Mouse (Mus musculus): Measurements from ENCODE around the gene Creld1. TPM values are rescaled to one million over a fixed set of nuclear protein-coding genes. Genes with fewer than 3 reads are reported as not detected.

The Creld1 gene
- polyA plus RNA-seq, 1 experiment from 2014 or later = 32.6 TPM

DNA sequence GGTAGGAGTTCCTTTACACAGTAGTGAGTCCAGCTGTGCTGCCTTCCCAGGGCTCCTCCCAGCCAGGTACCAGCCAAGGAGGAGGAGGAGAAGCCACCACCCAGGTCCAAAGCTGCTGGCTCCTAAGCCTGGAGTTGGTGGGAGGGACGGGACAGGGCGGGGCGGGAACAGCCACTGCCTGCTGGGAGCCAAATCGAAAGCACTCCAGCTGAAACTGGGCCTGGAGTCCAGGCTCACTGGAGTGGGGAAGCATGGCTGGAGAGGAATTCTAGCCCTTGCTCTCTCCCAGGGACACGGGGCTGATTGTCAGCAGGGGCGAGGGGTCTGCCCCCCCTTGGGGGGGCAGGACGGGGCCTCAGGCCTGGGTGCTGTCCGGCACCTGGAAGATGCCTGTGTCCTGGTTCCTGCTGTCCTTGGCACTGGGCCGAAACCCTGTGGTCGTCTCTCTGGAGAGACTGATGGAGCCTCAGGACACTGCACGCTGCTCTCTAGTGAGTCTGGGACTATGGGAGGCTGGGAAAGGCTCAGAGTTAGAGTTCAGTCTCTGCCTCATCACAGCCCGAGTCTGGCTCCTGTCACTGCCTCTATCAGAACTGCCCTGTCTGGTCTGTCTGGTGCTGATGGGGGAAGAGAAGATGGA is 11.7 kb upstream of the Creld1 start, which contains the start of gene Il17rc:
Gene Il17rc (plus strand): TSS at position 131 of the 640 bp plus-strand sequence.
- Histone ChIP-seq H3K4me1 (ENCODE audit: control insufficient read depth in 2 of 2, insufficient read depth in 2 of 2, low read length in 2 of 2) (peaks cover 16 to 20% of the 10 kb centered on the region in 2 experiments), H3K36me3 (ENCODE audit: control insufficient read depth, insufficient read depth, low read length) (no peaks in the 10 kb centered on the region), H3K27ac (replicated peaks in 1 of 2; ENCODE audit: control insufficient read depth in 1 of 2, insufficient read depth in 1 of 2, low read depth in 2 of 2, low read length in 2 of 2) (peak within 1 kb of the TSS in 1 of 2 experiments; percentile 35; a peak in 1 of 4 replicates), H3K27me3 (ENCODE audit: control insufficient read depth, insufficient read depth, low read length) (peaks cover 23% of the 10 kb centered on the region; the same call in 1 of the 2 replicates), H3K9ac (ENCODE audit: low read length) (peak within 1 kb of the TSS; percentile 70), H3K4me2 (ENCODE audit: low read length) (peak within 1 kb of the TSS; percentile 69), H3K4me3 (ENCODE audit: control insufficient read depth in 1 of 2, insufficient read depth in 1 of 2, low read depth in 1 of 2, low read length in 2 of 2) (peak within 1 kb of the TSS; percentile 22 to 40), H3K9me3 (ENCODE audit: control insufficient read depth, low read length) (no peaks in the 10 kb centered on the region)
- 11% methylated on average over 12 of the region's 12 CpGs for WGBS
- ATAC-seq (ENCODE audit: insufficient number of reproducible peaks, insufficient read depth, low FRiP score, low read depth) = no peak

DNA sequence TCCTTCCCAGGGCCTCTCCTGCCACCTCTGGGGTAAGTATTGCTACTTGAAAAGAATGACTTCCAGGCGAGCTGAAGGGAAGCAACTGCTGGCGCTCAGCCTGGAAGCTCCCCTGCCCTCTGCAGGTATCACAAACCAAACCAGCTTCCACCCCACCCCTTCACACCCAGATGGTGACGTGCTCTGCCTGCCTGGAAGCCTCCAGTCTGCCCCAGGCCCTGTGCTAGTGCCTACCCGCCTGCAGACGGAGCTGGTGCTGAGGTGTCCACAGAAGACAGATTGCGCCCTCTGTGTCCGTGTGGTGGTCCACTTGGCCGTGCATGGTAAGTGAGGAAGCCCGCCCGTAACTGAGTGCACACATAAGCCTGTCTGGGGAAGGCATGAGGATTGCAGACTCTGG is 11.0 kb upstream of the Creld1 start:
- Histone ChIP-seq H3K4me1 (ENCODE audit: control insufficient read depth in 2 of 2, insufficient read depth in 2 of 2, low read length in 2 of 2) (peaks cover 16 to 20% of the 10 kb centered on the region in 2 experiments), H3K4me3 (ENCODE audit: control insufficient read depth in 1 of 2, insufficient read depth in 1 of 2, low read depth in 1 of 2, low read length in 2 of 2) (no peak overlapping the region), H3K9me3 (ENCODE audit: control insufficient read depth, low read length) (no peaks in the 10 kb centered on the region), H3K4me2 (ENCODE audit: low read length) (peak overlapping the region; percentile 69), H3K36me3 (ENCODE audit: control insufficient read depth, insufficient read depth, low read length) (no peaks in the 10 kb centered on the region), H3K9ac (ENCODE audit: low read length) (no peak overlapping the region), H3K27ac (replicated peaks in 1 of 2; ENCODE audit: control insufficient read depth in 1 of 2, insufficient read depth in 1 of 2, low read depth in 2 of 2, low read length in 2 of 2) (peak overlapping the region in 1 of 2 experiments; percentile 35; a peak in 1 of 4 replicates), H3K27me3 (ENCODE audit: control insufficient read depth, insufficient read depth, low read length) (peaks cover 24% of the 10 kb centered on the region; the same call in 1 of the 2 replicates)
- 59% methylated on average over 10 of the region's 10 CpGs for WGBS
- ATAC-seq (ENCODE audit: insufficient number of reproducible peaks, insufficient read depth, low FRiP score, low read depth) = no peak

DNA sequence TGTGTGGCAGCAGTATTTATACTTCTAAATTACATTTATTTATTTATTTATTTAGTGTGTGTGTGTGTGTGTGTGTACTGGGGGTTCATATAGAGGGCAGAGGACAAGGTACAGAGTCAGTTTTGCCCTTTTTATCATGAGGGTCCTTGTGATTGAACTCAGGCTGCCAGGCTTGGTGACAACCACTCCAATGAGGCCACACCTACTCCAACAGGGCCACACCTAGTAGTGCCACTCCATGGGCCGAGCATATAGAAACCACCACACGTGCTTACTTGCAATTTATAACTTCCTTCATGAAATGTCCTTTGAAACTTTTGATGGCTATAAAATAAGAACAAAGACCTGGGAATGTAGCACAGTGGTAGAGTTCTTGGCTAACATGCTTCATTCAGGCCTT is 9.9 kb upstream of the Creld1 start:
- no peak overlapping the region for H3K27ac ChIP-seq (replicated peaks in 1 of 2; ENCODE audit: control insufficient read depth in 1 of 2, insufficient read depth in 1 of 2, low read depth in 2 of 2, low read length in 2 of 2)
- ATAC-seq (ENCODE audit: insufficient number of reproducible peaks, insufficient read depth, low FRiP score, low read depth) = no peak
- no peaks in the 10 kb centered on the region for H3K9me3 ChIP-seq (ENCODE audit: control insufficient read depth, low read length)
- H3K27me3 ChIP-seq (ENCODE audit: control insufficient read depth, insufficient read depth, low read length) = peaks cover 21% of the 10 kb centered on the region; the same call in 1 of the 2 replicates
- no peak overlapping the region for H3K4me3 ChIP-seq (ENCODE audit: control insufficient read depth in 1 of 2, insufficient read depth in 1 of 2, low read depth in 1 of 2, low read length in 2 of 2)
- no peak overlapping the region for H3K9ac ChIP-seq (ENCODE audit: low read length)
- H3K4me2 ChIP-seq (ENCODE audit: low read length) = no peak overlapping the region
- 71% methylated on average over 2 of the region's 2 CpGs for WGBS
- peaks cover 16 to 20% of the 10 kb centered on the region in 2 experiments for H3K4me1 ChIP-seq (ENCODE audit: control insufficient read depth in 2 of 2, insufficient read depth in 2 of 2, low read length in 2 of 2)
- no peaks in the 10 kb centered on the region for H3K36me3 ChIP-seq (ENCODE audit: control insufficient read depth, insufficient read depth, low read length)

DNA sequence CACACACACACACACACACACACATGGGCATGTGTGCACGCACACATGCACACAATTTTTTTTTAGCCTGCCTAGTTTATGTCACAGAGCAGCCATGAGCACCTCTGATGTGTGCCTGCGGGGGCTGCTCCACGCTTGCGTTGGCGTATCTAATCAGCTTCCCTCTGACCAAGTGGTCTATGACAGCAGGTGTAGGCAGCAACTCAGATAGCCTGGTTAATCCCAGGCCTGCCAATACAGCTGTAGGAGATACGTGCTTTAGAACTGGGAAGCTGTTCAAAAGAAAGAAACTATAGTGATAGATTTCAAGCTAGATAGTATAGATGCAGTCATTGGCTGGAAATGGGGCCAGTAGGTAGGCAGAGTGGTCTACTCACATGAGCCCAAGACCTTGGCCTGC is 9.4 kb upstream of the Creld1 start:
- H3K27me3 ChIP-seq (ENCODE audit: control insufficient read depth, insufficient read depth, low read length) = peaks cover 21% of the 10 kb centered on the region; the same call in 1 of the 2 replicates
- ATAC-seq (ENCODE audit: insufficient number of reproducible peaks, insufficient read depth, low FRiP score, low read depth) = no peak
- H3K9me3 ChIP-seq (ENCODE audit: control insufficient read depth, low read length) = no peaks in the 10 kb centered on the region

DNA sequence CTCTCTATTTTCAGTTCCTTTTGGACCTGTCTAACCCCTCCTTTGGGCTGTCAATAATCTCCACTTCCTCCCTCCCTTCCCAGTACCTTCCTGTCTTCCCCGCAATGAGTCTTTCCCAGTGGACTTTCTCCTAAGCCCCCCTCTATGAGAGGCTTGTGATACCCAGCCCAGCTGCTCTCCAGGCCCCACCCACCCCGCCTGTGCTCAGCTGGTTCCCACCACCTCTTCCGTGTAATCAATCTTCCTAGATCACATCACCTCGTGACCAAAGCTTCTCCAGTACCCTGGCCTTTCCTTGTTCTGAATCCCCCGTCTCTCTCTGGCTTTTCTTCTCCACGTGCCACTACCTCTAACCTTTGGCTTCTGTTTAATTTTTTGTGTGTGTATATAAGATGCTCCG is 5.7 kb upstream of the Creld1 start:
- H3K4me3 ChIP-seq (ENCODE audit: control insufficient read depth in 1 of 2, insufficient read depth in 1 of 2, low read depth in 1 of 2, low read length in 2 of 2) = no peak overlapping the region
- peaks cover 9 to 17% of the 10 kb centered on the region in 2 experiments for H3K4me1 ChIP-seq (ENCODE audit: control insufficient read depth in 2 of 2, insufficient read depth in 2 of 2, low read length in 2 of 2)
- H3K9ac ChIP-seq (ENCODE audit: low read length) = no peak overlapping the region
- no peaks in the 10 kb centered on the region for H3K9me3 ChIP-seq (ENCODE audit: control insufficient read depth, low read length)
- no peak overlapping the region for H3K4me2 ChIP-seq (ENCODE audit: low read length)
- 53% methylated on average over 7 of the region's 7 CpGs for WGBS
- peaks cover 13% of the 10 kb centered on the region; the same call in 1 of the 2 replicates for H3K27me3 ChIP-seq (ENCODE audit: control insufficient read depth, insufficient read depth, low read length)
- ATAC-seq (ENCODE audit: insufficient number of reproducible peaks, insufficient read depth, low FRiP score, low read depth) = no peak
- H3K27ac ChIP-seq (replicated peaks in 1 of 2; ENCODE audit: control insufficient read depth in 1 of 2, insufficient read depth in 1 of 2, low read depth in 2 of 2, low read length in 2 of 2) = no peak overlapping the region
- no peaks in the 10 kb centered on the region for H3K36me3 ChIP-seq (ENCODE audit: control insufficient read depth, insufficient read depth, low read length)

More for the DNA sequence above, 9.4 kb upstream of the Creld1 start:
- no peak overlapping the region for H3K27ac ChIP-seq (replicated peaks in 1 of 2; ENCODE audit: control insufficient read depth in 1 of 2, insufficient read depth in 1 of 2, low read depth in 2 of 2, low read length in 2 of 2)
- peaks cover 16 to 20% of the 10 kb centered on the region in 2 experiments for H3K4me1 ChIP-seq (ENCODE audit: control insufficient read depth in 2 of 2, insufficient read depth in 2 of 2, low read length in 2 of 2)
- H3K4me2 ChIP-seq (ENCODE audit: low read length) = no peak overlapping the region
- no peaks in the 10 kb centered on the region for H3K36me3 ChIP-seq (ENCODE audit: control insufficient read depth, insufficient read depth, low read length)
- H3K9ac ChIP-seq (ENCODE audit: low read length) = no peak overlapping the region
- no peak overlapping the region for H3K4me3 ChIP-seq (ENCODE audit: control insufficient read depth in 1 of 2, insufficient read depth in 1 of 2, low read depth in 1 of 2, low read length in 2 of 2)
- 58% methylated on average over 6 of the region's 6 CpGs for WGBS

DNA sequence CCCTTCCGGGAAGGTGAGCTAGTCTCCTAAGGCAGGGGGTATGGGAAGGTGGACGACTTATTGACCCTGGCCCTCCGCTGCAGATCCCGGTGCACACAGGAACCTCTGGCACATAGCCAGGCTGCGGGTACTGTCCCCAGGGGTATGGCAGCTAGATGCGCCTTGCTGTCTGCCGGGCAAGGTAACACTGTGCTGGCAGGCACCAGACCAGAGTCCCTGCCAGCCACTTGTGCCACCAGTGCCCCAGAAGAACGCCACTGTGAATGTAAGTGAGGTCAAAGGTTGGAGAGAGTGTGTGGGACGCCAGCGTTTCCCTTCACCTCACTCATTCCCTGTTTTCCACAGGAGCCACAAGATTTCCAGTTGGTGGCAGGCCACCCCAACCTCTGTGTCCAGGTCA is 4.2 kb upstream of the Creld1 start:
- no peak overlapping the region for H3K27ac ChIP-seq (replicated peaks in 1 of 2; ENCODE audit: control insufficient read depth in 1 of 2, insufficient read depth in 1 of 2, low read depth in 2 of 2, low read length in 2 of 2)
- 80% methylated on average over 10 of the region's 10 CpGs for WGBS
- H3K4me1 ChIP-seq (ENCODE audit: control insufficient read depth in 2 of 2, insufficient read depth in 2 of 2, low read length in 2 of 2) = peaks cover 11 to 19% of the 10 kb centered on the region in 2 experiments
- ATAC-seq (ENCODE audit: insufficient number of reproducible peaks, insufficient read depth, low FRiP score, low read depth) = no peak
- peaks cover 13% of the 10 kb centered on the region; the same call in 1 of the 2 replicates for H3K27me3 ChIP-seq (ENCODE audit: control insufficient read depth, insufficient read depth, low read length)
- H3K4me2 ChIP-seq (ENCODE audit: low read length) = no peak overlapping the region
- H3K9me3 ChIP-seq (ENCODE audit: control insufficient read depth, low read length) = no peaks in the 10 kb centered on the region
- no peak overlapping the region for H3K9ac ChIP-seq (ENCODE audit: low read length)
- H3K4me3 ChIP-seq (ENCODE audit: control insufficient read depth in 1 of 2, insufficient read depth in 1 of 2, low read depth in 1 of 2, low read length in 2 of 2) = no peak overlapping the region
- no peaks in the 10 kb centered on the region for H3K36me3 ChIP-seq (ENCODE audit: control insufficient read depth, insufficient read depth, low read length)

DNA sequence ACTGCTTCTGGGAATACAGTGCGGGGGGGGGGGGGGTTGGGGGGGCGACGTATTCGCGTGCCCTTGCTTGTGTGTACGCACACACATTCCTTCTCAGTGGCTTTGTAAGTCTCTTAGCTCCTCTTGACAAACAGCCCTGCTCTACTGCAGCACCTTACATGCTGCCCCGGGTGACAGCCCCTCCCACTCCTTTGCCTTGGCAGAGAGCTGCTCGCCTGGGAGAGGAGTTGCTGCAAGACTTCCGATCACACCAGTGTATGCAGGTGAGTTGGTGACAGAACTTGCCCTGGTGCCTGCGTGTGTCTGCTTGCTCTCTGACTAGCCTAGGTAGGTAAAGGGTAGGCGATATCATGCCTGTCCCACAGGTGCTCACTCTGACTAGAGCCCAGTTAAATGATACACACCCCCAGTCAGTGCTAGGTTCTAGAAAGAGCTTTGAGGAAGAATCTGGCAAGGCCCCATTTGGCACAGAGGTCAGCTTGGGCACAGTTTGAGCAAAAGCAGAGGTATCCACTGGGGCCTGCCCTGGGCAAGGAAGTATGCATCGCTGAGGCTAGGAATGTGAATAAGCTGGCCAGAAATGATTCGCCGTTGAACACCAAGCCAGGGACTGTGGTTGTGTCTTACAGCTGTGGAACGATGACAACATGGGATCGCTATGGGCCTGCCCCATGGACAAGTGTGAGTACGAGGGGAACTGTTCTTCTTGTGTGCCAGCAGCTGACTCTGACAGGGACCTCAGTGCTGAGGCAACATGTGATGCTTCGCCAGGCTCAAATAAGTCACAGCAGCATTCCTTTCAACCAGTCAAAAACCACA is 2.3 kb upstream of the Creld1 start:
- no peak for ATAC-seq (ENCODE audit: insufficient number of reproducible peaks, insufficient read depth, low FRiP score, low read depth)
- 0 out of 2 replicates have a peak, but pooled peaks cover 2% of the 10 kb centered on the region for H3K36me3 ChIP-seq (ENCODE audit: control insufficient read depth, insufficient read depth, low read length)
- no peak overlapping the region for H3K4me2 ChIP-seq (ENCODE audit: low read length)
- H3K27me3 ChIP-seq (ENCODE audit: control insufficient read depth, insufficient read depth, low read length) = peaks cover 12% of the 10 kb centered on the region; the same call in 1 of the 2 replicates
- H3K9ac ChIP-seq (ENCODE audit: low read length) = no peak overlapping the region
- H3K4me1 ChIP-seq (ENCODE audit: control insufficient read depth in 2 of 2, insufficient read depth in 2 of 2, low read length in 2 of 2) = peaks cover 16 to 27% of the 10 kb centered on the region in 2 experiments
- no peaks in the 10 kb centered on the region for H3K9me3 ChIP-seq (ENCODE audit: control insufficient read depth, low read length)
- H3K4me3 ChIP-seq (ENCODE audit: control insufficient read depth in 1 of 2, insufficient read depth in 1 of 2, low read depth in 1 of 2, low read length in 2 of 2) = no peak overlapping the region
- H3K27ac ChIP-seq (replicated peaks in 1 of 2; ENCODE audit: control insufficient read depth in 1 of 2, insufficient read depth in 1 of 2, low read depth in 2 of 2, low read length in 2 of 2) = peak overlapping the region; percentile 33 to 61; a peak in 3 of 4 replicates
- WGBS = 45% methylated on average over 18 of the region's 18 CpGs
